Mouse (Mus musculus): ENCODE data around the gene Rnd1. TPM values are rescaled to one million over a fixed set of nuclear protein-coding genes. Genes with fewer than 3 reads are reported as not detected.

The Rnd1 gene
- polyA plus RNA-seq, 1 experiment from 2014 or later: 7.1 TPM

- H3K36me3 ChIP-seq: peaks cover under 1% of the 10 kb centered on the region; the same call in 1 of the 2 replicates
- H3K27me3 ChIP-seq (ENCODE audit: low read depth, poor library complexity, severe bottlenecking): peaks cover 97% of the 10 kb centered on the region
- H3K9me3 ChIP-seq (replicated peaks): no peaks in the 10 kb centered on the region
- peak overlapping the region; percentile 98 for H3K27ac ChIP-seq (replicated peaks)
- DNase-seq (ENCODE audit: low spot score): peak; percentile 86
- peak overlapping the region; percentile 90 for H3K4me3 ChIP-seq
- peaks cover 89% of the 10 kb centered on the region for H3K4me1 ChIP-seq
- WGBS: under 1% methylated on average over 18 of the region's 18 CpGs
These were observed 45.8 kb downstream of the Rnd1 start for GRCm38 (mm10) chr15:98631493-98631892.

GRCm38 (mm10) chr15:98630540-98630939 lies 46.7 kb downstream of the Rnd1 start, which contains the start of gene Cacnb3:
Gene Cacnb3 (plus strand): TSS chr15:98630840.
- Histone ChIP-seq H3K9me3 (replicated peaks) (no peaks in the 10 kb centered on the region), H3K27me3 (ENCODE audit: low read depth, poor library complexity, severe bottlenecking) (peaks cover 87% of the 10 kb centered on the region), H3K4me1 (peaks cover 88% of the 10 kb centered on the region), H3K27ac (replicated peaks) (peak within 1 kb of the TSS; percentile 98), H3K36me3 (no peaks in the 10 kb centered on the region), H3K4me3 (peak within 1 kb of the TSS; percentile 90)
- DNase-seq (ENCODE audit: low spot score): no peak
- WGBS: 46% methylated on average over 4 of the region's 4 CpGs

GRCm38 (mm10) chr15:98629464-98629863 lies 47.8 kb downstream of the Rnd1 start:
- H3K36me3 ChIP-seq: no peaks in the 10 kb centered on the region
- H3K4me1 ChIP-seq: peaks cover 77% of the 10 kb centered on the region
- peak overlapping the region; percentile 77 for H3K27ac ChIP-seq (replicated peaks)
- peaks cover 80% of the 10 kb centered on the region for H3K27me3 ChIP-seq (ENCODE audit: low read depth, poor library complexity, severe bottlenecking)
- H3K9me3 ChIP-seq (replicated peaks): no peaks in the 10 kb centered on the region
- 62% methylated on average over 6 of the region's 6 CpGs for WGBS
- H3K4me3 ChIP-seq: no peak overlapping the region
- DNase-seq (ENCODE audit: low spot score): no peak

GRCm38 (mm10) chr15:98628589-98629254 lies 48.5 kb downstream of the Rnd1 start:
- WGBS: 14% methylated on average over 20 of the region's 20 CpGs
- Histone ChIP-seq H3K4me1 (peaks cover 70% of the 10 kb centered on the region), H3K27ac (replicated peaks) (peak overlapping the region; percentile 77), H3K4me3 (peak overlapping the region; percentile 38), H3K9me3 (replicated peaks) (no peaks in the 10 kb centered on the region), H3K36me3 (no peaks in the 10 kb centered on the region), H3K27me3 (ENCODE audit: low read depth, poor library complexity, severe bottlenecking) (peaks cover 76% of the 10 kb centered on the region)
- DNase-seq (ENCODE audit: low spot score): peak; percentile 53

- peaks cover 74% of the 10 kb centered on the region for H3K27me3 ChIP-seq (ENCODE audit: low read depth, poor library complexity, severe bottlenecking)
- 0 out of 2 replicates have a peak overlapping the region, but pooled peaks have one; percentile 0 for H3K4me3 ChIP-seq
- WGBS: 75% methylated on average over 7 of the region's 7 CpGs
- no peak for DNase-seq (ENCODE audit: low spot score)
- H3K4me1 ChIP-seq: peaks cover 60% of the 10 kb centered on the region
- H3K9me3 ChIP-seq (replicated peaks): no peaks in the 10 kb centered on the region
- H3K27ac ChIP-seq (replicated peaks): no peak overlapping the region
- no peaks in the 10 kb centered on the region for H3K36me3 ChIP-seq
These were observed 50.6 kb downstream of the Rnd1 start for GRCm38 (mm10) chr15:98626487-98627212.

GRCm38 (mm10) chr15:98626078-98626477 lies 51.2 kb downstream of the Rnd1 start:
- Histone ChIP-seq H3K36me3 (no peaks in the 10 kb centered on the region), H3K4me3 (0 out of 2 replicates have a peak overlapping the region, but pooled peaks have one; percentile 0), H3K27me3 (ENCODE audit: low read depth, poor library complexity, severe bottlenecking) (peaks cover 68% of the 10 kb centered on the region), H3K4me1 (peaks cover 54% of the 10 kb centered on the region), H3K27ac (replicated peaks) (no peak overlapping the region), H3K9me3 (replicated peaks) (no peaks in the 10 kb centered on the region)
- no peak for DNase-seq (ENCODE audit: low spot score)
- WGBS: 40% methylated on average over 8 of the region's 8 CpGs

- no peak overlapping the region for H3K4me3 ChIP-seq
- WGBS: 61% methylated on average over 5 of the region's 5 CpGs
- H3K36me3 ChIP-seq: no peaks in the 10 kb centered on the region
- no peaks in the 10 kb centered on the region for H3K9me3 ChIP-seq (replicated peaks)
- no peak overlapping the region for H3K27ac ChIP-seq (replicated peaks)
- peaks cover 48% of the 10 kb centered on the region for H3K27me3 ChIP-seq (ENCODE audit: low read depth, poor library complexity, severe bottlenecking)
- no peak for DNase-seq (ENCODE audit: low spot score)
- peaks cover 28% of the 10 kb centered on the region for H3K4me1 ChIP-seq
These were observed 53.9 kb downstream of the Rnd1 start for GRCm38 (mm10) chr15:98623361-98623821.

- no peak overlapping the region for H3K4me3 ChIP-seq
- peaks cover 46% of the 10 kb centered on the region for H3K27me3 ChIP-seq (ENCODE audit: low read depth, poor library complexity, severe bottlenecking)
- no peak overlapping the region for H3K27ac ChIP-seq (replicated peaks)
- 18% methylated on average over 6 of the region's 6 CpGs for WGBS
- no peaks in the 10 kb centered on the region for H3K9me3 ChIP-seq (replicated peaks)
- H3K4me1 ChIP-seq: peaks cover 24% of the 10 kb centered on the region
- no peaks in the 10 kb centered on the region for H3K36me3 ChIP-seq
- DNase-seq (ENCODE audit: low spot score): no peak
These were observed 54.5 kb downstream of the Rnd1 start for GRCm38 (mm10) chr15:98622721-98623120.

- Histone ChIP-seq H3K36me3 (no peaks in the 10 kb centered on the region), H3K4me3 (no peak overlapping the region), H3K9me3 (replicated peaks) (no peaks in the 10 kb centered on the region), H3K4me1 (peaks cover 27% of the 10 kb centered on the region), H3K27ac (replicated peaks) (no peak overlapping the region), H3K27me3 (ENCODE audit: low read depth, poor library complexity, severe bottlenecking) (peaks cover 45% of the 10 kb centered on the region)
- WGBS: 8% methylated on average over 7 of the region's 7 CpGs
- DNase-seq (ENCODE audit: low spot score): no peak
These were observed 55.1 kb downstream of the Rnd1 start for GRCm38 (mm10) chr15:98622199-98622598.

GRCm38 (mm10) chr15:98617176-98617537 lies 60.1 kb downstream of the Rnd1 start:
- WGBS: 2% methylated on average over 12 of the region's 12 CpGs
- Histone ChIP-seq H3K27me3 (ENCODE audit: low read depth, poor library complexity, severe bottlenecking) (peaks cover 32% of the 10 kb centered on the region), H3K9me3 (replicated peaks) (no peaks in the 10 kb centered on the region), H3K36me3 (no peaks in the 10 kb centered on the region), H3K4me3 (peak overlapping the region; percentile 24; the same call in 1 of the 2 replicates), H3K4me1 (peaks cover 26% of the 10 kb centered on the region), H3K27ac (replicated peaks) (no peak overlapping the region)
- peak; percentile 87 for DNase-seq (ENCODE audit: low spot score)

- Histone ChIP-seq H3K9me3 (replicated peaks) (no peaks in the 10 kb centered on the region), H3K27ac (replicated peaks) (0 out of 2 replicates have a peak overlapping the region, but pooled peaks have one; percentile 39), H3K4me1 (peaks cover 25% of the 10 kb centered on the region), H3K4me3 (peak overlapping the region; percentile 24; the same call in 1 of the 2 replicates), H3K36me3 (no peaks in the 10 kb centered on the region), H3K27me3 (ENCODE audit: low read depth, poor library complexity, severe bottlenecking) (peaks cover 31% of the 10 kb centered on the region)
- DNase-seq (ENCODE audit: low spot score): no peak
- 51% methylated on average over 20 of the region's 20 CpGs for WGBS
These were observed 60.7 kb downstream of the Rnd1 start for GRCm38 (mm10) chr15:98616362-98617175.

- Histone ChIP-seq H3K9me3 (replicated peaks) (no peaks in the 10 kb centered on the region), H3K4me1 (peaks cover 25% of the 10 kb centered on the region), H3K36me3 (no peaks in the 10 kb centered on the region), H3K27ac (replicated peaks) (no peak overlapping the region), H3K4me3 (no peak overlapping the region), H3K27me3 (ENCODE audit: low read depth, poor library complexity, severe bottlenecking) (peaks cover 36% of the 10 kb centered on the region)
- no peak for DNase-seq (ENCODE audit: low spot score)
- WGBS: 69% methylated on average over 6 of the region's 6 CpGs
These were observed 61.5 kb downstream of the Rnd1 start for GRCm38 (mm10) chr15:98615751-98616150.
